Mouse (Mus musculus): Measurements from ENCODE around the gene Mtmr2.
A peak's percentile ranks its signal among the peaks of the same experiment; 100 is the strongest.

Mtmr2 gene

DNA sequence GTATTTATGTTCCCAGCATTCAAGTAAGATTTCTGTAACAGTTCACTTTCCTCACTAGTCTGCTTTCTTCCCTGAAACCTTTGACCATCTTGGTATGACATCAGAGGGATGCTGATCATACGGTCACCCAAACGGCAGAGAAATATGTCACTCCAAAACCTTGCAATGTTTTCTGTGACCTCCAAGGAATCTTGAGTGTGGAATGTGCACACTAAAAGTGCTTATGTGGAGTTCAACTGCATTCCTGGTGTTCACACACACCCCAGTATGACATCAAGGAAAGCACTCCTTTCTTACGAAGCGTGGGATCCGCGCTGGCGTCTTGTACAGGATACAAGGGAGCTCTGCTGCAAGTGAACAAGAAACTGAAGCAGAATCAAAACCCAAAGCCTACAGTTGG lies 58.6 kb downstream of the Mtmr2 start:
- no peak for DNase-seq (ENCODE audit: low spot score)

DNA sequence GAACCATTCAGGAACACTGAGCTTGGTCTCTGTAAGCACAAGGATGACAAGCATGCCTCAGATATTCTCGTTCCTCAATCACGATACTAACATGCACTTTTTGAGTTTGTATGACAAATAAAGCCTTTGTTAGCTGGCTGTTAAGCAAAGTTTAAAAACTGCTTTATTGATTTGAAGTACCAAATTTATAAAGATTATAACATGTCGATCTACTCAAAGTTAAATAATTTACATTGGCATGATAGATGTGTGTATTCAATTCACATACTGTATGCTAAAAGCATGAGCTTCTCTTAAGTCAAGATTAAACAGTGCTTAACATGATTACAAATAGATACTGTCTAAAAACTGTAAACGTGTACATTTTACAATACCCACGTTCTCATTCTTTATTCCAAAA lies 59.4 kb downstream of the Mtmr2 start:
- no peak for DNase-seq (ENCODE audit: low spot score)

DNA sequence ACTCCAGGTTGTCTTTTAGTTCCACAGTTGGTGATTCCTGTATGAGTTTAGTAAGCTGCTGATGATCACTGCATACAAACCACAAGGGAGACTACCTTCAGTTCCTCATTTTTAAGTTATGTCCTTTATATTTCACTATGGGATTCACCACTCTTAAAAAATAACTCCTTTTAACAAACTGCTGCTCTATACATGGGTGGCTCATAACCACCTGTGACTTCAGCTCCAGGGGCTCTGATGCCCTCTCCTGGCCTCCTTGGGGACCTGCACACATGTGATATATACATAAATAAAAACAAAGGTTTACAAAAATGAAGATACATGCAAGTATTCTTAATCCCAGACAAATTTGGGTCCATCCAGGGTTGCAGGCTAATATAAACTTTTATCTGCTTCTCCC lies 61.7 kb downstream of the Mtmr2 start:
- DNase-seq (ENCODE audit: low spot score) = no peak

DNA sequence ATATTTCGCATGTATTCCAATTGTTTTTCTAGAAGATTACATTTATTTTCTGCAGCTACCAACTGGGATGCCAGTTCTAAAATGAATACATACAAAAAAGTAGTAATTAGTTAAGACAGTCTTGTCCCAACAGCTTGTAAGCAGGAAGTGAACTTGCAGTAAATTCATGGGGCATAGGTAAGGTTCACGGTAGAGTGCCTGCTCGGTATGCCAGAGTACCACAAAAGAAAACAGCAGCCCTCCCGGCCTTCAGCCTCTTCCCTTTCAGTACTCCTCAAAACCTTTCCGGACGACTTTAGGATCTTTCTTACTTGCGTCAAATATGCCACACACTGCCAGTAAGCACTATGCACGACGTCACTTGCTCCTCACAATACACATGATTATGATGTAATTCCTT lies 70.2 kb downstream of the Mtmr2 start:
- DNase-seq (ENCODE audit: low spot score) = no peak

DNA sequence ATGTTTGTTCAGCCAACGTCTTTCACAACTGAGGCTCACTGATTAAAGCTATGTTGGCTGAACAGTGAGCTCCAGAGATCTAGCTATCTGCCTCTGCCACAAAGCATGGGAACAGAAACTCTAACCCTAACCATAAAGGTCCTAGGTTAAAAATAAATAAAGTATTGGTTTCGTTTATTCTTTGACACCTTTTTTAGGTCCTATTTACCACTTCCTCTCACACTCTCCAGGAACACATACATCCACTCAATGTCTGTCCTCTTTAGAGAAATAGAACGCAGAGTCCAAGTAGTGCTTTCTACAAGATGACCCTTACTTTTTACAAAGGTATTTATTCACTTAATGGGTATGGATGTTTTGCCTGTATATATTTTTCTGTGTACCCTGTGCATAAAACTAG lies 72.6 kb downstream of the Mtmr2 start:
- no peak for DNase-seq (ENCODE audit: low spot score)

DNA sequence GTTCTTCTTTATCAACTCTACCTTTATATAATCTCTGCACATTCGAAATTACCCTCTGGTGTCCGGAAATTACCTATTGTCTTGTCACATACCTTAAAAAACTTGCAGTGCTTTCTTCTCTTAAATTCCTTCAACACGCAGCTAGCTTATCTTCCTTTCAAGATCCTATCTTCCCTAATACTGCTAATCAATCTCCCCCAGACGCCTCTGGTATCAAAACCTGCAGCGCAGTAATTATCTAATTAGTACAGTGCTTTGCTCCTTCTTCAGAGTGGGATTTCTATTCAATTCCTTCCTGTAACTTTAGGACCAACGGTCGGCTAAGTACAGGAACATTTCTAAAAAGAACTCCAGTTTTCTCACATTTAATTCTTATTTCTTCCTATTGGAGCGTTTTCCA lies 77.7 kb downstream of the Mtmr2 start:
- DNase-seq (ENCODE audit: low spot score) = no peak

DNA sequence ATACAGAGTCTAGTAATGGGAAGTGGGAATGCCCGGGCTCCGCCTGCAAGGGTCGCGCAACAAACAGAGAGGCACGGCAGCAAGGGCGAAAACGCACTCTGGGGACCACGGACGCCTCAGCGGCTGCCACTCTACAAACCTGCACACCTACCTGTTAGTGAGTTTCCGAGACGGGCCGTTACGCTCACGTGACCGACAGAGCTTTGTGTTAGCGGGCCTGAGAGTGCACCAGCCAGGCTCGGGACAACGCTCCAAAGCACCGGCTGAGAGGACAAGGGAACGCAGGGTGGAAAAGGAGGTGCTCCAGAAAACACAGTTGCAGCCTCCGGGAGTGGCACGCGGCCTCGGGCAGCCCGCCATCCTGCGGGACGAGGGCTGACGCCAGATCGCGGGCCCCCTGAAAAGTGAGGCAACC lies 78.2 kb downstream of the Mtmr2 start:
- DNase-seq (ENCODE audit: low spot score) = peak; percentile 24

DNA sequence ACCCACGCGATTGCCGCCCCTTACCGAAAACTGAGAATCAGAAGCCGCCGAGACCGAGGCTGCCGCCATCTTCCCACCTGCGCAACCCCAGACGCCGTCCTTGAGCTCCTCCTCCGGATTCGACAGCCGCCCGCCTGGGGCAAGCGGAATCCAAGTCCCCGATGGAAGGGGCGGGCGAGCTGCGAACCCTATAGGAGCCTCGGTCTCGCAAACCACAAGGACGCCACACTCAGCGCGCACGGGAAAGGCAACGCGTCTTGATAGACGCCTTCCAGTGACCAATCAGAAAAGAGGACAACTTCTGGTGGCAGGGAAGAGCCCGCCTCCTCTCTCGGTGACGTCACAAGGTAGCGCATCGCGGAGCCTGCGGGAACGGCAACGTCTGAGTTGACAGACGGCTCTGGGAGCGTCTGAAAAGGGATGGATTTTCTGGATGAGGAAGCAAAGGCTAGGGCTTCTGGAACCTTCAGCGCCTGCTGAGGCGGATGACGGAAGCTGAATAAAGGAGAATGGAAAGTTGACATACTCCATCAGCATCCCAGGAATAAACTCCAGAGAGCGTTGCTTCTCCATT lies 78.7 kb downstream of the Mtmr2 start, which contains the start of gene Cep57:
Gene Cep57 (minus strand): TSS at position 276 of the 574 bp plus-strand sequence.
- DNase-seq (ENCODE audit: low spot score) = peak; percentile 98

DNA sequence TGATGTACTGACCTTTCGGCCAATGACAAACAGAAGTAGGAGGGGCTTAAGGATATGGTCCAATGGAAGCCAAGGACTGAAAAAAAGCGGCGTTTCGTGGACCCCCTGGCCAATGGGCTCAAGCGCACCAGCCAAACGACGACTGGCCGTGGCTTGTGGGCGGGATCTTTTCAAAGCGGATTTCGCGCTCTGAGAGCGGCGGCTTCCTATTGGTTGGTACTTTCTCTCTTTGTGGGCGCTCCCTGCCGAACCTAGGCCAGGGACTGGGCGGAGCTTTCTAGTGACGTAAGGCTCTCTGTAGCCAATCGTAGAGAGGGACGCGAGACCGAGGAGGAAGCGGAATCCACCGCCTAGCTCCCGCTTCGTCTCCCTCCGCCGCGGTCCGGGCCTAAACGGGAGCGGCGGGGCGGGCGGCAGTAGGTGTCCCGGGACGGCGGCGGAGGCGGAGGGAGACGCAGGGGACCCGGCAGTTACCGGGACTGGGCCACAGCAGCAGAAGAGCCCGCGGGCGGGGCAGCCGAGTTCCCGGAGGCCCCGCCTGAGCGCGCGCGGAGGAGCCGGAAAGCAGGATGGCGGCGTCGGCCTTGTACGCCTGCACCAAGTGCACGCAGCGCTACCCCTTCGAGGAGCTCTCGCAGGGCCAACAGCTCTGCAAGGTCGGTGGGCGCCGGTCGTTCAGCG lies 79.3 kb downstream of the Mtmr2 start, which contains the start of gene Fam76b:
Gene Fam76b (plus strand): TSS at position 311 of the 681 bp plus-strand sequence.
- peak; percentile 99 for DNase-seq (ENCODE audit: low spot score)

DNA sequence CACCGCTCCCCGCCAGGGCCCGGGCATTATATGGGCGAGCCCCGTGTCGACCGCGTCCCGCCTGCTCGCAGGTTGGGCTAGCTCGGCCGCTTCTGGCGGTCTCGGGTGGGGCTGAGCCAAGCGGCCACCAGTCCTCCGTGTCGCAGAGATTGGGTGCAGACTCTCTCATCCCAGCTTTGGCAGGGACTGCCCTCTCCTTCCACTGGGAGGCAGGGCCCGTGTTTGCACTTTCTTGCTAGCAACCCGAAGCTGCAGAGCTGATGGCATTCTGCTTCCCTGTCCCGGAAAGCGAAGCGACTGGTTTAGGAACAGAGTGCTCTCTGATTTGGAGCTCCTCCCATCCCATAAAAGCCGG lies 79.9 kb downstream of the Mtmr2 start:
- DNase-seq (ENCODE audit: low spot score) = peak; percentile 18

DNA sequence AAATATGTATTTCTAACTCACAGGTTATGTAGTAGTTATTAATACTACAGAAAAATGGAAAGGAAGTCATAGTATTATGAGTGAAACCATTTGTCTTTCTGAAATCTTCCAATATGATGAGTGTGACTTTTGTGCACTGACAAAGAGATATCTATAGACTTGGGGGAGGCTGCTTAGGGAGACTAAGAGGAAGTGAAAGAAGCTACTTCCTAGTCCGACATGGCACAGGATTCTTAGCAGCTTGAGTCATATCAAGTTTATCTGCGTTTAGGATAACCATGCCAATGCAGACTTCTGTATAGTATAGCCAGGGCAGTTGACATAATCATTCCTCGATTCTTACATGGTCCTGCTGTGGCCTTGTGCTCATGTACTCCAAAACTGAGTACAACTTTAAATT lies 87.0 kb downstream of the Mtmr2 start:
- DNase-seq (ENCODE audit: low spot score) = no peak

DNA sequence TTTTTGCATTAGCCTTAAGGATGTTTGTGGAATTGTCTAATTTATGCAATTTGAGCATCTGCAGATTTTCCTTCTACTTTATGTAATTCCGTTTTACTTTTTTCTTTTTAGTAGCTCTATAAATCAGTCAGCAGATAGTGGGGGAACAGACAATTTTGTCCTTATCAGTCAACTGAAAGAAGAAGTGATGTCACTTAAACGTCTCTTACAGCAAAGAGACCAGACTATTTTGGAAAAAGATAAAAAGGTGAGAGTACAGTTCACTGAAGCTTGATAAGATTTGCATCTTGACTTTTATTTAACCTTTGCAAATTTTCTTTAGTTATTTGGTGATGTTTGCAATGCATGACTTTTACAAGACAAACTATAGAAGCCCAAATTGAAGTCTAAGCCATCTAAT lies 88.5 kb downstream of the Mtmr2 start:
- DNase-seq (ENCODE audit: low spot score) = no peak

DNA sequence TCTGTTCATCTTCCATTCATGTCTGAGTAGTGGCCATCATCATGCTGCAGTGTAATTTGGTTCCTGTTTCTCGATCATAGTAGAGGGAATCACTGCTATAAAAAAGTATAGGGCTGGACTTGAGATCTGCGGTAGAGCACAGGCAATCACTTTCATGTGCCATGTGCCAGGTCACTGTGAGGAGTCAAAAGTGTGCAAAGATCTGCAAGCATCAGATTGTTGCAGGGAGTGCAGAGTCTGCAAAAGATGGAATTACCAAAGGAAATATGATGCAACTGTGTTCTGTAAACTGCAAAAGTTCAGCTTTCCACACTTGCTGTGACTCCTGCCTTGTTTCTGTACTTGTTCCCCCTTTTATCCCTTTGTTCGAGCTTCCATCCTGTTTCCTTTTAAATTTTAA lies 99.4 kb downstream of the Mtmr2 start:
- DNase-seq (ENCODE audit: low spot score) = no peak

DNA sequence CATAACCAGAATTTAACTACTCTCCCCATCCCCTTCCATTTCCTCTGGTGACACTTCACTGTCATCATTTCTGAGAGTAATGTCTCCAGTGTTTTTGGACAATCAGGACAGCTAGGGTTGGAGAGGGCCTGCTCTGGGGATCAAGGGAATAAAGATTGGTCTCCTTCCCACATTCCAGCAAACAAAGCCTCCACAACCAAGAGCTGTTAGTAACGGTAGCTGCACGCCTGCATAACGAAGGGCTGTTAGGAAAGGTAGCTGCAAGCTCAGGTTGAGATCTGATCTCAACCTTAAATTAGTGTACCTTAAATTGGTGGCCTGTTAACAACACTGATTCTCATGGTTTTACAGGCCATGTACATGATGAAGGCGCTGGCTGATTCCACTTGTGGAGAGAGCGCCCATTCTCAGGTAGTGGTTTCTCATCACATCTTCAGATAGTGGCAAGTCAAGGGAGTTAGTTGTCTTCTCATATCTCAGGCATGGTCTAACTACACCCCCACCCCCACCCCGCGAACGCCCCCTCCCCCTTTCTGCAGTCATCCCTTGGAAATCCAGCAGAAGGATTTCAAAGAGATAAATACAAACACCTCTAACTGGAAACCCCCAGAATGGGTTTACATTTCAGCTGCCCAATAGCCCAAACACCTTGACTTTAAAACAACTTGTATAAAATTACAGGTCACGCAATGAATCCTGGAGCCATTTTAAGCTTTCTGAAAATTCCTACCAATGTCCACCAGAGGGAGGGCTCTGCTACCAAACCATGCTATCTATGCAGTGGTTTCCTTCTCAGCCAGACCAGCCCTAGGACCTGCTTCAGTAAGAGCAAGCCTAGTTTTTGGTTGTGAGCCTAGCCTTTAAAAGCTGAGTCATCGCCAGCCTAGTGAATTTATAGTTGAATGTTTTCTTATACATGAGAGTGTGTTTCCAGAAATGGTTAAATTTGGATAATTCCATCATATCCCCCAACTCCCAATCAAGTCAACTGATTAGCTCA lies 100.6 kb downstream of the Mtmr2 start:
- DNase-seq (ENCODE audit: low spot score) = peak; percentile 24

DNA sequence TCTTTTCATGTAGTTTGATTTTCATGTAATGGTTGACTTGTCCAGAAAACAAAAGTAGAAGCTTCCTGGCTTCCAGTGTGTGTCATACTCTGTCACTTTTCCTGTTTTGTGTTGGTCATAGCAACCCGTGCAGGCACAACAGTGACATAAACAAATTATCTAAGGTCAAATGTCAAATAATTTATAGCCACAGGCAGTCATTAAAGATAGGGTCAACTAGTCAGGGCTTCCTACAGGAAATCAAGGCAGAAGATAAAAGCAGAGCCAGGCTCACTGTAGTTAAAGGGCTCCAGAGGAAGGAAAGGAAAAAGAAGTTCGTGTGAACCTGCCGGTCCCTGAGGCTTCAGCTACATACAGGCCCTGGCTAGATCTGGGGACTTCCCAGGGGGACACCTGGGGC lies 105.7 kb downstream of the Mtmr2 start:
- DNase-seq (ENCODE audit: low spot score) = no peak

Measured in layer of hippocampus, adult 9-10 months (tissue).